Mouse (Mus musculus) midbrain, embryonic 14.5 days (tissue): ENCODE measurements around the gene Car15. TPM values are rescaled to one million over a fixed set of nuclear protein-coding genes. Genes with fewer than 3 reads are reported as not detected.

Experiments used
- ATAC-seq: fragments of 200-750 bp; cut with Nextera tagmentation; 2 replicates; pipeline ENCODE4 v1.8.0; 2017; ENCODE audit warnings: moderate number of reproducible peaks, moderate library complexity; ENCODE audit not compliant: low FRiP score, low TSS enrichment
- DNase-seq: peaks from one replicate; pipeline ENCODE4 v3.0.0-alpha.2; 2015
- H3K27ac ChIP-seq: fragments of 300-500 bp; sonication (generic); replicated peaks from 2 replicates; pipeline ENCODE4 v1.5.1; 2014; ENCODE audit warnings: mild to moderate bottlenecking, low read depth, low read length, moderate library complexity
- H3K27me3 ChIP-seq: fragments of 300-500 bp; sonication (generic); 2 replicates; pipeline ENCODE4 v1.6.1; 2014; ENCODE audit warnings: low read length, control low read depth, mixed read lengths; ENCODE audit not compliant: control insufficient read depth, insufficient read depth
- H3K36me3 ChIP-seq: fragments of 300-500 bp; sonication (generic); 2 replicates; pipeline ENCODE4 v1.6.1; 2014; ENCODE audit warnings: low read length, control low read depth; ENCODE audit not compliant: control insufficient read depth, insufficient read depth
- H3K4me1 ChIP-seq: fragments of 300-500 bp; sonication (generic); 2 replicates; pipeline ENCODE4 v1.6.1; 2014; ENCODE audit warnings: mild to moderate bottlenecking, antibody characterized with exemption, low read length, control low read depth; ENCODE audit not compliant: control insufficient read depth, insufficient read depth
- H3K4me2 ChIP-seq: fragments of 300-500 bp; sonication (generic); 2 replicates; pipeline ENCODE4 v1.6.1; 2014; ENCODE audit warnings: mild to moderate bottlenecking, low read length, moderate library complexity
- H3K4me3 ChIP-seq: fragments of 300-500 bp; sonication (generic); replicated peaks from 2 replicates; pipeline ENCODE4 v1.5.1; 2014; ENCODE audit warnings: low read depth, low read length
- H3K9ac ChIP-seq: fragments of 300-500 bp; sonication (generic); replicated peaks from 2 replicates; pipeline ENCODE4 v1.6.1; 2014; ENCODE audit warnings: mild to moderate bottlenecking, low read length, moderate library complexity
- H3K9me3 ChIP-seq: fragments of 300-500 bp; sonication (generic); 2 replicates; pipeline ENCODE4 v1.6.1; 2016; ENCODE audit warnings: low read length, control low read depth, mixed read lengths; ENCODE audit not compliant: control insufficient read depth
- WGBS: fragments of 180-500 bp; shearing (Covaris S2); extraction: QIAGEN DNeasy Blood & Tissue Kit; methylation state at CpG from one replicate; pipeline ENCODE4 v1.1.7; 2014; 5-methylcytosine and 5-hydroxymethylcytosine counted together
- polyA plus RNA-seq: library from polyadenylated mRNA; unstranded; fragments of >200 nt; fragmentation: Nextera tagmentation; extraction: Ambion mirVana; gene quantifications from 2 replicates; pipeline ENCODE4 v1.2.1, GENCODE M21; 2014

Gene Car15
- 3.8 and 3.9 TPM in 2 replicates for polyA plus RNA-seq

GRCm38 (mm10) chr16:17838051-17838450 is at the start of gene Car15:
Gene Car15, minus strand, starts transcription at chr16:17838364.
- Histone ChIP-seq H3K4me3 (no peak within 1 kb of the TSS), H3K4me1 (peaks cover 10% of the 10 kb centered on the region), H3K27ac (no peak within 1 kb of the TSS), H3K9me3 (no peaks in the 10 kb centered on the region), H3K9ac (no peak within 1 kb of the TSS), H3K27me3 (peaks cover 25% of the 10 kb centered on the region), H3K36me3 (peaks cover 37% of the 10 kb centered on the region), H3K4me2 (no peak within 1 kb of the TSS)
- ATAC-seq (no peak), DNase-seq (no peak)
- 83% methylated on average over 6 of the region's 6 CpGs for WGBS

GRCm38 (mm10) chr16:17884116-17884515 is 46.0 kb upstream of the Car15 start:
- Histone ChIP-seq H3K4me2 (no peak overlapping the region), H3K27ac (no peak overlapping the region), H3K27me3 (no peaks in the 10 kb centered on the region), H3K9ac (no peak overlapping the region), H3K4me1 (no peaks in the 10 kb centered on the region), H3K9me3 (no peaks in the 10 kb centered on the region), H3K4me3 (no peak overlapping the region), H3K36me3 (no peaks in the 10 kb centered on the region)
- ATAC-seq (no peak), DNase-seq (no peak)
- WGBS, result 97% methylated on average over 6 of the region's 6 CpGs

- Histone ChIP-seq H3K4me2 (no peak overlapping the region), H3K27ac (no peak overlapping the region), H3K9ac (no peak overlapping the region), H3K27me3 (no peaks in the 10 kb centered on the region), H3K4me1 (no peaks in the 10 kb centered on the region), H3K4me3 (no peak overlapping the region), H3K36me3 (no peaks in the 10 kb centered on the region), H3K9me3 (no peaks in the 10 kb centered on the region)
- DNase-seq, result no peak
- ATAC-seq, result no peak
Observed at GRCm38 (mm10) chr16:17882196-17882595, 44.0 kb upstream of the Car15 start.

- Histone ChIP-seq H3K27ac (no peak overlapping the region), H3K36me3 (no peaks in the 10 kb centered on the region), H3K4me3 (no peak overlapping the region), H3K9ac (no peak overlapping the region), H3K9me3 (no peaks in the 10 kb centered on the region), H3K4me2 (no peak overlapping the region), H3K4me1 (no peaks in the 10 kb centered on the region), H3K27me3 (no peaks in the 10 kb centered on the region)
- ATAC-seq, result no peak
- DNase-seq, result no peak
- 97% methylated on average over 4 of the region's 4 CpGs for WGBS
Observed at GRCm38 (mm10) chr16:17879571-17879970, 41.4 kb upstream of the Car15 start.

- Histone ChIP-seq H3K9me3 (no peaks in the 10 kb centered on the region), H3K4me2 (no peak overlapping the region), H3K9ac (no peak overlapping the region), H3K27ac (no peak overlapping the region), H3K27me3 (no peaks in the 10 kb centered on the region), H3K4me1 (no peaks in the 10 kb centered on the region), H3K36me3 (peaks cover 16% of the 10 kb centered on the region), H3K4me3 (no peak overlapping the region)
- 94% methylated on average over 1 of the region's 1 CpGs for WGBS
- DNase-seq (no peak), ATAC-seq (no peak)
Observed at GRCm38 (mm10) chr16:17876096-17876495, 37.9 kb upstream of the Car15 start.

GRCm38 (mm10) chr16:17875174-17875573 is 37.0 kb upstream of the Car15 start:
- Histone ChIP-seq H3K4me1 (no peaks in the 10 kb centered on the region), H3K9me3 (no peaks in the 10 kb centered on the region), H3K27me3 (no peaks in the 10 kb centered on the region), H3K36me3 (peaks cover 24% of the 10 kb centered on the region), H3K27ac (no peak overlapping the region), H3K4me2 (no peak overlapping the region), H3K4me3 (no peak overlapping the region), H3K9ac (no peak overlapping the region)
- ATAC-seq, result no peak
- WGBS, result 91% methylated on average over 4 of the region's 4 CpGs
- DNase-seq, result no peak

- no peaks in the 10 kb centered on the region for H3K4me1 ChIP-seq
- H3K9me3 ChIP-seq, result no peaks in the 10 kb centered on the region
- no peak overlapping the region for H3K4me3 ChIP-seq
- no peak overlapping the region for H3K27ac ChIP-seq
- no peak overlapping the region for H3K9ac ChIP-seq
- H3K36me3 ChIP-seq, result peaks cover 39% of the 10 kb centered on the region
- WGBS, result 77% methylated on average over 4 of the region's 4 CpGs
- no peak overlapping the region for H3K4me2 ChIP-seq
- H3K27me3 ChIP-seq, result no peaks in the 10 kb centered on the region
- ATAC-seq (no peak), DNase-seq (no peak)
Observed at GRCm38 (mm10) chr16:17872995-17873394, 34.8 kb upstream of the Car15 start.

- Histone ChIP-seq H3K27ac (no peak overlapping the region), H3K36me3 (peaks cover 39% of the 10 kb centered on the region), H3K4me1 (no peaks in the 10 kb centered on the region), H3K9ac (no peak overlapping the region), H3K4me2 (no peak overlapping the region), H3K9me3 (no peaks in the 10 kb centered on the region), H3K27me3 (no peaks in the 10 kb centered on the region), H3K4me3 (no peak overlapping the region)
- DNase-seq (no peak), ATAC-seq (no peak)
- 92% methylated on average over 5 of the region's 5 CpGs for WGBS
Observed at GRCm38 (mm10) chr16:17871248-17871647, 33.1 kb upstream of the Car15 start.

- no peak for DNase-seq
- 80% methylated on average over 6 of the region's 6 CpGs for WGBS
Observed at GRCm38 (mm10) chr16:17865770-17866169, 27.6 kb upstream of the Car15 start.

More at GRCm38 (mm10) chr16:17865770-17866169, 27.6 kb upstream of the Car15 start:
- H3K9me3 ChIP-seq, result no peaks in the 10 kb centered on the region
- no peak for ATAC-seq
- no peak overlapping the region for H3K4me3 ChIP-seq
- H3K4me1 ChIP-seq, result peaks cover 7% of the 10 kb centered on the region; the same call in 1 of the 2 replicates
- no peak overlapping the region for H3K4me2 ChIP-seq
- H3K27ac ChIP-seq, result no peak overlapping the region
- peaks cover 31% of the 10 kb centered on the region for H3K36me3 ChIP-seq
- no peaks in the 10 kb centered on the region for H3K27me3 ChIP-seq
- H3K9ac ChIP-seq, result no peak overlapping the region
